Mouse (Mus musculus): Measurements from ENCODE around the gene Ftl1-ps1.

DNA sequence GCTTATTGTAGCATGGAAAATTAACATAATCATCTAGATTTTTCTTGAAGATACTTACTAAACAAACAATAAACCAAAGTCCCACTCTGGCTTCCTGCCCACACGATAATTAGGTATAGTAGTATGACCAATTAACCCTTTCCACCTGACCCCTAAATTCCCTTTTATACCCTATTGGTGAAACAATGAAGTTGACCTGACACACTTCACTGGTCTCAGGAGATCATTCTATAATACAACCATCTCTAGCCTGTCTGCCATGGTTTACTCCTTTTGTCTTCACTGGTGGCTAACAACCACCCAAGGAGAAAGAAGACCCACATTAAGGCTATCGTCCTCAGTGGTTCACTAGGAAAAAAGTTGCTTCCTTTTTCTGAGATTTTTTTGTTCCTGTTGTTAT lies 8.3 kb upstream of the Ftl1-ps1 start:
- no peak for TF ChIP-seq CHD2 (IDR thresholded peaks at IDR 0.05; ENCODE audit: low read depth, low read length)
- TF ChIP-seq MAFK (IDR thresholded peaks at IDR 0.05; ENCODE audit: insufficient read depth, low read depth, low read length) = no peak
- TF ChIP-seq ZC3H11A (IDR thresholded peaks at IDR 0.05; ENCODE audit: borderline replicate concordance, low read depth, low read length) = no peak
- TF ChIP-seq ZNF384 (IDR thresholded peaks at IDR 0.05; ENCODE audit: low read depth, low read length) = no peak

Measured in ES-E14 (cell line).